Mouse (Mus musculus): ENCODE data around the gene Scfd1. TPM values are rescaled to one million over a fixed set of nuclear protein-coding genes. Genes with fewer than 3 reads are reported as not detected.

Scfd1 gene
- total RNA-seq, 2 experiments from 2014 or later = 16.7 to 17.8 TPM

Other genes starting within 250 kb of the Scfd1 start
- gene G2e3, start 29.4 kb upstream of the Scfd1 start, total RNA-seq (2021) = 1 to 10 TPM; 1.1 to 1.3 TPM
- under 1 TPM; 0.14 to 0.24 TPM for gene Coch, start 215.8 kb downstream of the Scfd1 start, total RNA-seq (2021)